Mouse (Mus musculus): ENCODE data around the gene Tanc2. TPM values are rescaled to one million over a fixed set of nuclear protein-coding genes. Genes with fewer than 3 reads are reported as not detected.

Tanc2 gene
- polyA plus RNA-seq, 1 experiment from 2014 or later: 5.6 TPM

- WGBS: 14% methylated on average over 7 of the region's 7 CpGs
- Histone ChIP-seq H3K4me2 (ENCODE audit: low read depth, severe bottlenecking) (peak overlapping the region; percentile 13; the same call in 1 of the 2 replicates), H3K4me3 (ENCODE audit: low read depth, low read length) (no peak overlapping the region), H3K27ac (replicated peaks; ENCODE audit: low read depth, low read length) (peak overlapping the region; percentile 64), H3K4me1 (ENCODE audit: control insufficient read depth, insufficient read depth, low read length) (no peaks in the 10 kb centered on the region), H3K36me3 (ENCODE audit: control insufficient read depth, insufficient read depth, low read length) (no peaks in the 10 kb centered on the region), H3K9ac (ENCODE audit: low read length) (no peak overlapping the region), H3K27me3 (ENCODE audit: control insufficient read depth, insufficient read depth, low read length) (no peaks in the 10 kb centered on the region), H3K9me3 (ENCODE audit: control insufficient read depth, low read length) (no peaks in the 10 kb centered on the region)
- ATAC-seq (ENCODE audit: insufficient number of reproducible peaks, low FRiP score, low TSS enrichment, low read depth): no peak
- peak; percentile 53 for DNase-seq (ENCODE audit: low spot score)
These were observed 168.9 kb downstream of the Tanc2 start for GRCm38 (mm10) chr11:105758561-105759203.

DNA sequence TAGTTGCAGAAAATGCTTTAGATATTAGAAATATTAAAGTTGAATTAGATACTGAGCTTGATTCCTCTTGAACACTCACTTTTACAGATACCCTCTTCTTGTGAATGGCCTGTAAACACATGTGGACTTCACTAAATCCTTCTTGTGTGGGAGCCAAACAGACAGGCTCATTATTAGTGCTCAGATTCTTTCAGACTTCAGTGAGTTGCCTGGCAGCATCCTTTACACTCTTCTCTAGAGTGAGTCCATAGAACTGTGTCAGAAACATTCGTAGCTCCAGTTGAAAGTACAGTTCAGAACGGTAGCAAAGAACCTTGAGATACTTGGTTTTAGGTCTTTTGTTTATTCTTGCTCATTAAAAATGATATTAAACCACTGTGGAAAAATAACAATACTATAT is 169.6 kb downstream of the Tanc2 start:
- no peaks in the 10 kb centered on the region for H3K4me1 ChIP-seq (ENCODE audit: control insufficient read depth, insufficient read depth, low read length)
- H3K4me2 ChIP-seq (ENCODE audit: low read depth, severe bottlenecking): peak overlapping the region; percentile 26; the same call in 1 of the 2 replicates
- H3K36me3 ChIP-seq (ENCODE audit: control insufficient read depth, insufficient read depth, low read length): no peaks in the 10 kb centered on the region
- H3K27ac ChIP-seq (replicated peaks; ENCODE audit: low read depth, low read length): no peak overlapping the region
- H3K9me3 ChIP-seq (ENCODE audit: control insufficient read depth, low read length): no peaks in the 10 kb centered on the region
- 57% methylated on average over 2 of the region's 2 CpGs for WGBS
- H3K9ac ChIP-seq (ENCODE audit: low read length): no peak overlapping the region
- H3K27me3 ChIP-seq (ENCODE audit: control insufficient read depth, insufficient read depth, low read length): no peaks in the 10 kb centered on the region
- DNase-seq (ENCODE audit: low spot score) (no peak), ATAC-seq (ENCODE audit: insufficient number of reproducible peaks, low FRiP score, low TSS enrichment, low read depth) (no peak)
- H3K4me3 ChIP-seq (ENCODE audit: low read depth, low read length): no peak overlapping the region

- no peaks in the 10 kb centered on the region for H3K9me3 ChIP-seq (ENCODE audit: control insufficient read depth, low read length)
- ATAC-seq (ENCODE audit: insufficient number of reproducible peaks, low FRiP score, low TSS enrichment, low read depth) (no peak), DNase-seq (ENCODE audit: low spot score) (no peak)
- no peaks in the 10 kb centered on the region for H3K36me3 ChIP-seq (ENCODE audit: control insufficient read depth, insufficient read depth, low read length)
- no peak overlapping the region for H3K9ac ChIP-seq (ENCODE audit: low read length)
- no peak overlapping the region for H3K4me2 ChIP-seq (ENCODE audit: low read depth, severe bottlenecking)
- no peak overlapping the region for H3K4me3 ChIP-seq (ENCODE audit: low read depth, low read length)
- 57% methylated on average over 4 of the region's 4 CpGs for WGBS
- H3K27ac ChIP-seq (replicated peaks; ENCODE audit: low read depth, low read length): no peak overlapping the region
- H3K4me1 ChIP-seq (ENCODE audit: control insufficient read depth, insufficient read depth, low read length): no peaks in the 10 kb centered on the region
- H3K27me3 ChIP-seq (ENCODE audit: control insufficient read depth, insufficient read depth, low read length): no peaks in the 10 kb centered on the region
These were observed 170.6 kb downstream of the Tanc2 start for GRCm38 (mm10) chr11:105760346-105760745.

GRCm38 (mm10) chr11:105777802-105778201 is 188.0 kb downstream of the Tanc2 start:
- Histone ChIP-seq H3K4me2 (ENCODE audit: low read depth, severe bottlenecking) (no peak overlapping the region), H3K4me3 (ENCODE audit: low read depth, low read length) (no peak overlapping the region), H3K9me3 (ENCODE audit: control insufficient read depth, low read length) (no peaks in the 10 kb centered on the region), H3K9ac (ENCODE audit: low read length) (no peak overlapping the region), H3K4me1 (ENCODE audit: control insufficient read depth, insufficient read depth, low read length) (no peaks in the 10 kb centered on the region), H3K27ac (replicated peaks; ENCODE audit: low read depth, low read length) (no peak overlapping the region), H3K36me3 (ENCODE audit: control insufficient read depth, insufficient read depth, low read length) (no peaks in the 10 kb centered on the region), H3K27me3 (ENCODE audit: control insufficient read depth, insufficient read depth, low read length) (no peaks in the 10 kb centered on the region)
- ATAC-seq (ENCODE audit: insufficient number of reproducible peaks, low FRiP score, low TSS enrichment, low read depth): no peak
- DNase-seq (ENCODE audit: low spot score): no peak

GRCm38 (mm10) chr11:105792501-105792900 is 202.7 kb downstream of the Tanc2 start:
- H3K36me3 ChIP-seq (ENCODE audit: control insufficient read depth, insufficient read depth, low read length): no peaks in the 10 kb centered on the region
- no peaks in the 10 kb centered on the region for H3K4me1 ChIP-seq (ENCODE audit: control insufficient read depth, insufficient read depth, low read length)
- H3K9me3 ChIP-seq (ENCODE audit: control insufficient read depth, low read length): no peaks in the 10 kb centered on the region
- H3K27me3 ChIP-seq (ENCODE audit: control insufficient read depth, insufficient read depth, low read length): no peaks in the 10 kb centered on the region
- no peak overlapping the region for H3K27ac ChIP-seq (replicated peaks; ENCODE audit: low read depth, low read length)
- ATAC-seq (ENCODE audit: insufficient number of reproducible peaks, low FRiP score, low TSS enrichment, low read depth) (no peak), DNase-seq (ENCODE audit: low spot score) (no peak)
- no peak overlapping the region for H3K9ac ChIP-seq (ENCODE audit: low read length)
- no peak overlapping the region for H3K4me3 ChIP-seq (ENCODE audit: low read depth, low read length)
- no peak overlapping the region for H3K4me2 ChIP-seq (ENCODE audit: low read depth, severe bottlenecking)

- Histone ChIP-seq H3K4me1 (ENCODE audit: control insufficient read depth, insufficient read depth, low read length) (no peaks in the 10 kb centered on the region), H3K4me2 (ENCODE audit: low read depth, severe bottlenecking) (no peak overlapping the region), H3K27me3 (ENCODE audit: control insufficient read depth, insufficient read depth, low read length) (no peaks in the 10 kb centered on the region), H3K4me3 (ENCODE audit: low read depth, low read length) (no peak overlapping the region), H3K27ac (replicated peaks; ENCODE audit: low read depth, low read length) (no peak overlapping the region), H3K36me3 (ENCODE audit: control insufficient read depth, insufficient read depth, low read length) (no peaks in the 10 kb centered on the region), H3K9ac (ENCODE audit: low read length) (no peak overlapping the region), H3K9me3 (ENCODE audit: control insufficient read depth, low read length) (no peaks in the 10 kb centered on the region)
- no peak for ATAC-seq (ENCODE audit: insufficient number of reproducible peaks, low FRiP score, low TSS enrichment, low read depth)
- WGBS: 88% methylated on average over 3 of the region's 3 CpGs
- no peak for DNase-seq (ENCODE audit: low spot score)
These were observed 213.9 kb downstream of the Tanc2 start for GRCm38 (mm10) chr11:105803686-105804085.

DNA sequence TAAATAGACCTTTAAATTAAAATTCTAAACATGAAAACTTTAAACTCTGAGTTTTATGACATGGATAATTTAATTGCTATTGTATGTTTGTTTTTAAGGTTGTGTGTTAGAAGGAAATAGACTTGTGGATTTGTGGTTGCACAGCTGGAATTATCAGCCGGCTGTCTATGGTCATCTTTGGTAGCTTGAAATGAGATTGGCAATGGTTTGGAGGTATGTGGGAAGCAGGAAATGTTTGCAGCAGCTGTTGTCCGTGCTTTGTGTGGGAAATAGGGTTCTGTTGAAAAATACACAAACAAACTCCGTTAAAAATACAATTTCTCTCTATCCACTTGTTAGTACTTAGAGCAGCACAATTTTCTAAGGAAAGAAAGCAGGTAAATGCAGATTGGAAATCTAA is 215.0 kb downstream of the Tanc2 start:
- WGBS: 63% methylated on average over 3 of the region's 3 CpGs
- Histone ChIP-seq H3K9ac (ENCODE audit: low read length) (no peak overlapping the region), H3K9me3 (ENCODE audit: control insufficient read depth, low read length) (no peaks in the 10 kb centered on the region), H3K36me3 (ENCODE audit: control insufficient read depth, insufficient read depth, low read length) (no peaks in the 10 kb centered on the region), H3K27ac (replicated peaks; ENCODE audit: low read depth, low read length) (no peak overlapping the region), H3K27me3 (ENCODE audit: control insufficient read depth, insufficient read depth, low read length) (no peaks in the 10 kb centered on the region), H3K4me2 (ENCODE audit: low read depth, severe bottlenecking) (no peak overlapping the region), H3K4me3 (ENCODE audit: low read depth, low read length) (no peak overlapping the region), H3K4me1 (ENCODE audit: control insufficient read depth, insufficient read depth, low read length) (no peaks in the 10 kb centered on the region)
- DNase-seq (ENCODE audit: low spot score) (no peak), ATAC-seq (ENCODE audit: insufficient number of reproducible peaks, low FRiP score, low TSS enrichment, low read depth) (no peak)

DNA sequence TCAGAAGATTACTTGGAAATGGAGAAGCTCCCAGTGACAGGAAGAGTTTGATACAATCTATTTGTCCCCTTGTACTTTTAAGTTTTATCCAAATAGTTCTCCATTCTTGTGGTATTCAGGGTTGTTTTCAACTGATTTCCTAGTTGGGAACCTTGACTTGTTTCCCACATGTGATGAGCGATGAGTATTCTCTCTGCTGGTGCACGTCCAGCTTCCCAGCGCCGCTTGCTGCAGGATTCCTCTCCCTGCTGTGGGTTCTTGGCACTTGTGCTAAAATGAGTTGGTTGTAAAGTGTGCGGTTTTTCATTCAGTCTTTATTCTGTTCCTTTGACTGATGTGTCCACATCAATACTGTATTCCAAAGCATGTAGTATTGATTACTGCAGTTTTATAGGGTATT is 217.3 kb downstream of the Tanc2 start:
- 88% methylated on average over 5 of the region's 5 CpGs for WGBS
- DNase-seq (ENCODE audit: low spot score) (no peak), ATAC-seq (ENCODE audit: insufficient number of reproducible peaks, low FRiP score, low TSS enrichment, low read depth) (no peak)
- Histone ChIP-seq H3K4me2 (ENCODE audit: low read depth, severe bottlenecking) (no peak overlapping the region), H3K27me3 (ENCODE audit: control insufficient read depth, insufficient read depth, low read length) (no peaks in the 10 kb centered on the region), H3K9ac (ENCODE audit: low read length) (no peak overlapping the region), H3K9me3 (ENCODE audit: control insufficient read depth, low read length) (no peaks in the 10 kb centered on the region), H3K36me3 (ENCODE audit: control insufficient read depth, insufficient read depth, low read length) (no peaks in the 10 kb centered on the region), H3K27ac (replicated peaks; ENCODE audit: low read depth, low read length) (no peak overlapping the region), H3K4me3 (ENCODE audit: low read depth, low read length) (no peak overlapping the region), H3K4me1 (ENCODE audit: control insufficient read depth, insufficient read depth, low read length) (no peaks in the 10 kb centered on the region)

DNA sequence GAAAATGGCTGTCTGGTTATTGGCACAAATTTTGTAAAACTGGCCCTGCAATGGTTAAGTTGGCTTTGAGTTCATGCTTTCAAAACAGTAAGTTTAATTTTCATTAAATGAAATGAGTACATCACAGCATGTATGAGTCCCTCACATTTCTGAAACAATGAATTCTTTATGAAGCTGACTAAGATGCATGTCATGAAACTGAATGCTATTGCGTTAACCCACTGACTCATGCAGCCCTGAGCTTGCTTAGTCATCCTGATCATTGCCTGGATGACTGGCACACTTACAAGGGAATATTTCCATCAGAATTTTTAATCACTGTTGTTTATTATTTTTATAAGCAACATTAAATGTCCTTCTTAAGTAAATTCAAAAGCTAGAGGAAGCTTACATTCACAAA is 233.5 kb downstream of the Tanc2 start:
- no peaks in the 10 kb centered on the region for H3K27me3 ChIP-seq (ENCODE audit: control insufficient read depth, insufficient read depth, low read length)
- ATAC-seq (ENCODE audit: insufficient number of reproducible peaks, low FRiP score, low TSS enrichment, low read depth) (no peak), DNase-seq (ENCODE audit: low spot score) (no peak)
- no peak overlapping the region for H3K4me3 ChIP-seq (ENCODE audit: low read depth, low read length)
- H3K36me3 ChIP-seq (ENCODE audit: control insufficient read depth, insufficient read depth, low read length): no peaks in the 10 kb centered on the region
- no peak overlapping the region for H3K4me2 ChIP-seq (ENCODE audit: low read depth, severe bottlenecking)
- H3K27ac ChIP-seq (replicated peaks; ENCODE audit: low read depth, low read length): no peak overlapping the region
- 97% methylated on average over 1 of the region's 1 CpGs for WGBS
- no peaks in the 10 kb centered on the region for H3K9me3 ChIP-seq (ENCODE audit: control insufficient read depth, low read length)
- no peaks in the 10 kb centered on the region for H3K4me1 ChIP-seq (ENCODE audit: control insufficient read depth, insufficient read depth, low read length)
- H3K9ac ChIP-seq (ENCODE audit: low read length): no peak overlapping the region

All from limb, embryonic 11.5 days (tissue).